Mouse (Mus musculus): ENCODE results near the gene E130218I03Rik. TPM values are rescaled to one million over a fixed set of nuclear protein-coding genes. Genes with fewer than 3 reads are reported as not detected.
"Not testable (repeated sequence)": the region's sequence is repeated elsewhere in the genome, so short reads cannot be mapped to it uniquely, and the experiment has no call there.

E130218I03Rik gene
- total RNA-seq, 2 experiments from 2014 or later = not detected

DNA sequence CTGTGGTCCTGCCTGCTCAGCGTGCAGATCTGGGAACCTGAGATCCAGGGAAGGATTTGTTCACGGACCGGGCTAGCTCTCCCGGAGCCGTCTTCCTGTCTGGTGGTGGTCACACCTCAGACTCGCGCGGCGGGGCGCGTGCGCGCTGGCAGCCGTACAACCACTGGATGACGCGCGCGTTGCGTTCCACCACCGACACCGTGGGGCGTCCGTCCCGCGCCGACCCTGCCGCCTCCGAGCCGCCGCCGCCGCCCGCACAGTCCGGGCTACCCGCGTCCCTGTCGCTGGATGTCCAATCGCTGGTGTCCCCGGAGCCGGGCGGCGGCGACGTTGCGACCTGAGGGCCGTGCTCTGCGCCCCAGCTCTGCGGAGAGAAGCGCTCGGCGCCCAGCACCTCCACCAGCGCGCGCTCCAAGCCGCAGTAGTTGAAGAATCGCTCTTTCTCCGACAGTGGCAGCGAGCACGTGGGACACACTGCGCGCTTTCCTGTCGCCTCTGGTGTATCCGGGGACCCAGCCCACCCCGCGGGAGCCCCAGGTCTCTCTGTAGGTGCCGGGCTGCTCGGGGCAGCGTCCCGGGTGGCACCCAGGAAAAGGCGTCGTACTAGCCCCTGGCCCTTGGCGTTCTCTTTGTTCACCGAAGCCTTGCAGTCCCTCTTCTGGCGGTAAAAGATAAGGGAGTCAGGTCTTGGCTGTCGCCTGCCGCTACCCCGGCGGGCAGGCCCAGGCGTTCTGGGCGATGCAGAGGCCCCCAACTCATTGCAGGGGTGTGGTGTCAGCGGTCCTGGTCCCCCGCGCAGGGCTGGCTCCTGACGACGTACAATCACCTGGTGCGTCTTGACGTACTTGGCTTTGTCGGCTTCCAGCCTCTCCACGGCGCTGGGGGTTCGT lies 8.0 kb downstream of the E130218I03Rik start:
- DNase-seq = peak; percentile 34 to 45

DNA sequence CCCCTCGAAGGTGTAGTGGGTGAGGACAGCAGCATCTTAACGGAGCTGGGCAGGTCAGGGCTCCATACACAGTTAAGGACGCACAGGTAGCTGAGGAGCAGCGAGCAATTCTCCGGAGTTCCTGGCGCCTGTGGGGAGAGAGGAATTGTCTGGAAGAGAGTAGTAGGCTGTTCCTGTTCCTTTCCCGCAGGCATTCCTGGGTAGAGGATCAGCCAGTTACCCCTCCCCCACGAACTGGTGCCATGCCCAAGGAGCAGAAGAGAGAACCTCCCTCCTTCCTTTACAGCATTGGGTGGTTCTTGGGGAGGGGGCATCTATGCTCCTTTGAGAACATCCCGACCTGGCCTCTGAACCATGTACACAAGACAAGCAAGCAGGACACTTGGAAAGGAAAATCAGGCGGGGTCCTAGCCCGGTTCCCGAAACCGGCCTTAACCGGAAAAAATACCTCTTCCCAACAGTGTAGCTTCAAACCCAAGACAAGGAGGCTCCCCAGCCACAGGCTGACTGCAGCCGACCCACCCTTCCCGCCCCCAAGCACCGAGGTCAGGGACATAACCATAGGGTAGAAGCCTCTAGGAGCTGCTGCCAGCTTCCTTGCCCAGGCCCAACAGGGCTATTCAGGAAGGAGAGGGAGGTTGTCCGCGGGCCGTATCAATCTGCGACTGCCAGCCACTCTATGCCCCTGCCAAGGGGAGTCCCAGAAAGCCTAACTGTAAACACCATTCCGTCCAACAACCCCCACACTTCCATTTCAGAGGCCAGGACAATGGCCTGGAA lies 8.9 kb downstream of the E130218I03Rik start:
- peak in 1 of 2 experiments; percentile 41 for DNase-seq

DNA sequence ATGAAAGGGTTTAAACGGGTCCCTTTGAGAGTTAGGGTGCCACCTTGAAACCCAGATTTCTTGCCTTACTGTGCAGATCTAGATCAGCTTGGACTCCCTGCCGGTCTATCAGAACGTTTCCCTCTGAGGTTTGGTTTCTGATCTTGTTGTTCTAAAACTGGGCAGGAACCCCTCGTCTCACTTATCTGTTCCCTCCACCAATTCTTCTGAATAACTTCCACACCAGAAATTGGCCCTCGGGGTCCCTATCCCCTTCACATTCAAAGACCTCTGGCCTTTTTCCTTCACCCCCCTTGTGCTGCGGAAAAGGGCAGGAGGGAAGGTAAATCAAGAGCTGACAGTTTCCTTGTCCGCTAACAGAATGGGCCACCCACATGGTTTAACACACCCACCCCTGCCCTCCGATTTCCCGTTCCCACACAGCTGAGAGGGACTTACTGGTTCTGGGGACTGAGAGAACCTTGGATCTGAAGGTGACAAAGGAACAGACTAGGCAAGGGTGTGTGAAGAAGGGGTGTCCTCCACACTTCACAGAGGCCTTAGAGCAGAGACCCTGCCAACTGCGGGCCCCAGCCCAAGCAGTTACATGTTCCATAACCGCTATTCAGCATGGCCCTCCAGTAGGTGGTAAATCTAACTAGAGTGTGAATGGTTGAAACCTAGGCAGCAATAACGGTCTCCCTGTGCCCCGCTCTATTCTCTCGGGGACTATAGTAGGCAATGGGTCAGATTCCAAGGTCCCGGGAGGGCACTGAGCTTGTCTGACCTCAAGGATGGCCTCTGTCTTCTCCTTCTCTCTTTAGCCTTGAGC lies 9.7 kb downstream of the E130218I03Rik start:
- DNase-seq = peak; percentile 20 to 55

DNA sequence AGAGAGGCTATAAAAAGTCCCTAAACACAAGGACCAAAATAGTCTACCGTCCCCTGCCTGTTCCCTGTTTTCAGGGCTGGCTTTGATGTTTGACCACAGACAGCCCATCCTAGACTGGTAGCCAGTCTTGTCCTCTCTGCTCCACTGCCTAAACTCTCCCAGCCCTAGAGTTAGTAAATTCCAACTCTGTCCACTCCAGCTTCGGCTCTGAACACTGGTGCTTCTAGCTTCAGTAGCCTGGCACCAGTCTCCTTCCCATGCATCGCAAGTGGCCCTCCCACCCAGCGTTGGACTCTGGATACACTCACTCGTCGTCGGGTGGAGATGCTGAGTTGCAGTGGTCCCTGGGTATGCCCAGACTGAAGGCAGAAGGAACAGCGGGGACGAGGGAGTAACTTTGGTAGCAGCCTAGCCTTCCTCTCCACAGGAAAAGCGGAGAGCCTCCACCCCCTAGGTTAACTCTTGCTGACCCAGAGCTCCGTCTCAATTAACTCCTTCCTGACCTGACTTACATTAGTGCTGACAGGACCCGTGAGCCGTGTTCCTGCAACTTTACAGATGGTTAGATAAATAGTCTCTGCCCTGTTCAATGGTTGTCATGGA lies 10.4 kb downstream of the E130218I03Rik start, which contains the start of gene Grrp1:
Gene Grrp1, minus strand, starts transcription at position 385 of the 603 bp plus-strand sequence.
- DNase-seq = peak; percentile 23 to 37

DNA sequence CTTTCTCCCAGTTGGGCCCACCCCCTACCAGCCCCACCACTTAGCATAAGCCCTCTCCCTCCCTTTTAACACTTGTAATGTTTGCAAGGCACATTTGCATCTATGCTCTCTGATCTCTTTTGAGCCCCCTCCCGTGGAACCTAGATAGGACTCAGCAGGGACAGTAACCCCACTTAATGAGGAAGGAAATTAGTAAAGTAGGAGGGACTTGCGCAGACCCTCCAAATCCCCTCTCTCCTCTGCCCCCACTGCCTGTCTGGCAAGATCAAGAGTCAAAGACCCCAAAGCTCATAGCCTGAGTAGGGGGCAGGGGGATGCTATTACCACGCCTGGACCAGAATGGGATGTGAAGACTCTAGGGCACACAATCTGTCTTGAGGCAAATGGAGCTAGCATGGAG lies 11.4 kb downstream of the E130218I03Rik start:
- DNase-seq = no peak

DNA sequence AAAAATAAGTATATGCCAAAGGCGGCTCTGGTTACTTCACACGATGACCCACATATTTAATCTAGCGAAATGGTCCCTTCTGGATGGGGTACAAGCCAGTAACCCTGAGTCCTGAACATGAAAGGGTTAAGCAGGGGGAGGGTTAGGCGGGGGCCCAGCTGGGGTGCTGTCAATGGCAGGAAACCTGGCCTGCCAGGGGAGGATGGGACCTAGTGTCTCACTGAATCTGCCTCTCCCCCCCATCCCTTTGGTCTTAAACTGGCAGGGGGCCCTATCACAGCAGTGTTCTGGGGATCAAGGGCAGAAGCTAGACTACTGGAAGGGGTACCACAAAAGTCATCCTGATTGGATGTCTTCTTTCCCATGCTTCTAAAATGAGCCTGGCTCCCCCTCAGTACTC lies 12.4 kb downstream of the E130218I03Rik start:
- peak; percentile 25 to 56 for DNase-seq

DNA sequence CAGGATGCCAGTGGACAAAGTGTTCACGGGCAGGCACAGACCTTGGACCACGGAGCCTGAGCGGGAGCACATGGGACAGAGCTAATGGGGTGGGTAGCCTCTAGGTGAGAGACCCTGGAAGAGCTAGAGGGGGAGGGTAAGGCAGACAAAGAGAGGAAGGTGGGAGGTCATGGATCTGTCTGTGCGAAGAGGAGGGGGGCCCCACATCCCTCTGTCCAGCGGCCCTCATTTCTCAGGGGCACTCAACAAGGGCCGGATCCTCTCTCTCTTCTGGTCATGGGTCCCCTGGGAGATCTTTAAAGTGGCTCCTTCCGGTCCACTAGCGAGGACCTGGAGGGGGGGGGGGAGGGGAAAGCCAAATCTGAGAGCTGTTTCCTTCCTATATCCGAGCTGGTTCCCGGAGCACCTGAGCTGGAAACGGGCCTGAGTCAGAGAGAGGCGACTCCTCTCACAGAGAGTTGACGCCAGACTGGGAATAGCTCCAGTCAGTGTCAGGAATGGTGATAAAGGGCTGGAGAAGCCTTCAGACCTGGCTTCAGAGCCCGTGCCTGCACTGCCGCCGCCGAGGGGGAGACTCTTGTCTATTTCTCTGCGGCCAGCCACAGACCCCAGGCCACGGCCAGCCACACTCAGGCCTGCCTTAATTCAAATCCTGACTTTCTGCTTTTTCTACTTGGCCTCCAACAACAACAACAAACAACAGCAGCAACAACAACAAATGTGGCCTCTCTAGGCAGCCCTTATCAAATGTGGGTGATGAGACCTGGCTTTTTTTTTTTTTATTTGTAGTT lies 13.1 kb downstream of the E130218I03Rik start:
- DNase-seq = peak; percentile 41 to 53

DNA sequence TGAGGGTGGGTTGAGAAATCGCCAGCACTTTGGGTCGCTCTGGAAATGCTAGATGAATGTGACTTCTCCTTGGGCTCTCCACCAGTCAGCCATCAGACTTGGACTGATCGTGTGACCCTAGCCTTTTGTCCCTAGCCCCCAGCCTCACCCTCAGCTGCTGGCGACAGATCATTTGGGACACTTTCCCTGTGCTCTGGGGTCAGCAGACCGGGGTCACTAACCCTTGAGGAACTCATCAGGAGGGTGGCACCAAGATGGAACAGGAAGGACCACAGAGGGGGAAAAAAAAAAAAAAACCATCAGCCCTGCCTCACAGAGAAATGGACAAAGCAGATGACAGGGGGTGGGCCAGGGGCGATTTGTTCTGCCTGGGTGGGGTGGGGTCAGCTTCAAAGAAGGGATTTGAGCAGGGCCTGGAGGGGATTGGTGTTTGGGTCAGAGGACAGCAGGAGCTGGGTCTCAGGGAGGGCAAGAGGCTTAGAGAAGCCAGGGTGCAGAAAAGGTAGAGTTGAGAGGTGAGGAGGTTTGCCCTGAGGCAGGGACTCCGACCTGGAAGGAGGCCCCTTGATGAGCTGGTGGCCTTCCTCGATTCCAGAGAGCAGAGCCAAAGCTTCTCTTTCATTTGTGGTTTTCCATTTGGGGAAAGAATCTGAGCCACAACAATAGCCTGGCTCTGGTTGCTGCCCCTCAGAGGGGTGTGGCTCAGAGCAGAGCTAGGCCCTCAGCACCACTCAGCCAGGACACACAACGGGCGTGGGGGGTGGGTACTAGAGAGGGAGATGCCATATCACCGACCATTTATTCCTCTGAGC lies 13.9 kb downstream of the E130218I03Rik start:
- no peak for DNase-seq

DNA sequence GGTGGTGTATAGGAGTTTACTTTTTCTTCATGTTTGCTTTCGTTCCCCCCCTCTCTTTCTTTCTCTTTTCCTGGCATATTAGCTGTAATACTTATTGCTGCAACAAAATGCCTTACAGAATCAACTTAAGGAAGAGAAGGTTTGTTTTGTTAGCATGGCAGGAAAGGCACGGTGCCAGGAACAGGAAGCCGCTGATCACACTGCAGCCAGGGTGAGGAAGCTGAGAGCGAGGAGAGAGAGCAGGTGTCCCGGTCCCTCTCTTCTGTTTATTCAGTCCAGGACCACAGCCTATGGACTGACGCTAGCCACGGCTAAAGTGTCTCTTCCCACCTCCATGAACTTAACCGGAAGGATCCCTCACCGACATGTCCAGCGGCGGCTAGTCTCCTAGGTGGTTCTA lies 14.9 kb downstream of the E130218I03Rik start:
- DNase-seq = no peak

DNA sequence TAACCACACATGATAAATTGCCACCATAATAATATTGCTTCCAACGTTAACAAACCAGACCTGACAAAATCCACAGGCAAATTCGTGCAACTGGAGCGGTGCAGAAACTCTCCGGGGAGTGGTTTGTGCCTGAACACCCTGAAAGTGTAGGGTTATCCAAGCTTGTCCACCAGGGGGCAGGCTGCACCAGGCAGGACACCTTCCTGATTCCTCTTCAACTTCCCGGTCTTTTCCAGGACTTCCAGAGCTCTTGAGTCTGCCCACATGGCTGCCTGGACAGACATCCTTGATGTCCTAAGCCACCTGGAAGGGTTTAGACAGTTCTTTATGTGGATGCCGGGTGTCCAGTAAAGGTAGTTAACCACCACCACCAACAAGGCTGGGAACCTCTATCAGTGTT lies 19.7 kb downstream of the E130218I03Rik start:
- DNase-seq = peak; percentile 74 to 88

DNA sequence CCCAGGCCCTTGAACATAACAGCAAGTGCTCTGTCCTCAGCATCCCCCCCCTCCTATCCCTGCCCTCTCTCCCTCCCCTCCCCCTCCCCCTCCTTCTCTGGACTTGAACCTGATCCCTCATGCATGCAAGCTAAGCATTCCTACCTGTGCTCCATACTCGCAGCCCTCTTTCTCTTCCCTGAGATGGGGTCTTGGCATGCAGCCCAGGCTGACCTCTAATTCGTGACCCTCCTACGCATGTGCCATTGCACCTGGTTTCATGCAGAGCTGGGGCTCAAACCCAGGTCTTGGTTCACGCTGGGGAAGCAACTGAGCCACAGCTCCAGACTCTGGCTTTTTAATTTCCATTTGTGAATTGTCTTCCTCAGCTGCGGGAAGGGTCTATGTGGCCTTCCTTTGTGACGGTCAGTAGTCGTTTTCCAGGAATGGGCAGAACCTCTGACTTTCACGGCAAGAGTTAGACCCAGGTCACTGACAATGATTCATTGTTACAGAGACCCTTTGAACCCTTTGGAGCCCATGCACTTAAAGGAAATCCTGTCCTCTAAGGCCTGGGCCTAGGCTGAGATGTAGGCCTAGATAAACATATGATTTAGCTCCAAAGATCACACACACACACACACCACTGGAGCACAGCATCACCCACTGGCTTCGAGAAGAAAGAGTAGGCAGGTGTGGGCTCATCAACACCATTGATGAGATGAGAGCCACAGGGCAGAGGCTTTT lies 22.6 kb downstream of the E130218I03Rik start:
- DNase-seq = no peak

DNA sequence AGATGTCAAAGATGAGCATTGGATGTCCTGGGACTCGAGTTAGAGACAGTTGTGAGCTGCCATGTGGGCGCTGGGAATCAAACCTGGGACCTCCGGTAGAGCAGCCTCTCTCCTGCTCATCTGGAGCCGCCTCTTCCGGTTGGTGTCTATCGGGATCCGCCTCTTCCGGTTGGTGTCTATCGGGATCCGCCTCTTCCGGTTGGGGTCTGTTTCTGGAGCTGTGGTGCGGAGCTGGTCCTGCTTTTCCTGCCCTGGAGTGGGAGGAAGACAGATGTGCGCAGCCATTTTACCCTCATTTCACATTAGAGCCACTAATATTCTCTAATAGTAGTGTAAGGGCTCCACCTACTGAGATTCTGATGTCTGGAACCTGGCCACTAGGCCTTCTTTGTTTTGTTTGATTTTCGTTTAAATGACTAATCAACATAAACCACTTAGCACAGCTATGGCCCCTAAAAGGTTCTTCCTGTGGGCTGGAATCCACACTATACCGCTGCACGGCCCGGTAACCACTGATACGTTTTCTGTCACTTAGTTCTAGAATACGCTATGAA lies 24.7 kb downstream of the E130218I03Rik start:
- DNase-seq = no peak

DNA sequence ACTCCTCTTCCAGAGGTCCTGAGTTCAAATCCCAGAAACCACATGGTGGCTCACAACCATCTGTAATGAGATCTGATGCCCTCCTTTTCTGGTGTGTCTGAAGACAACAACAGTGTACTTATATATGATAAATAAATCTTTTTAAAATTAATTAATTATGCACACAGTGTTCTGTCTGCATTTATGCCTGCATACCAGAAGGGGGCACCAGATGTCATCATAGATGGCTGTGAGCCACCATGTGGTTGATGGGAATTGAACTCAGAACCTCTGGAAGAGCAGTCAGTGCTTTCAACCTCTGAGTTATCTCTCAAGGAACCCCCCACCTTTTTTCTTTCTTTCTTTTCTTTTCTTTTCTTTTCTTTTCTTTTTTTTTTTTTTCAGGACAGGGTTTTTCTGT lies 26.2 kb downstream of the E130218I03Rik start:
- not testable (repeated sequence) for DNase-seq

DNA sequence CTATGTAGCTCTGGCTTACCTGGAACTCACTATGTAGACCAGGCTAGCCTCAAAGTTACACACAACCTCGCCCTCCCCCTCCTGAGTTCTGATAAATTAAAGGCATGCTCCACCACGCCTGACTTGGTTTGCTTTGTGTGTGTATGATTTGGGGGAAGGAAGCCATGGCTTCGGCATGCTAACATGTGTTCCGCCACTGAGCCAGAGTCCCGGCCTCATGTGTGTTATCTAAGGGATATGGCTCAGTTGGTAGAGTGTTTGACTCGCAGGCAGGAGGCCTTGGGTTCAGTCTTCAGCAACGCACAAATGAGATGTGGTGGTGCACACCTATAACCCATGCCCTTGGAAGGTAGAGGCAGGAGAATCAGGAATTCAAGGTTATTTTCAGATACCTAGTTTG lies 28.5 kb downstream of the E130218I03Rik start:
- no peak for DNase-seq

DNA sequence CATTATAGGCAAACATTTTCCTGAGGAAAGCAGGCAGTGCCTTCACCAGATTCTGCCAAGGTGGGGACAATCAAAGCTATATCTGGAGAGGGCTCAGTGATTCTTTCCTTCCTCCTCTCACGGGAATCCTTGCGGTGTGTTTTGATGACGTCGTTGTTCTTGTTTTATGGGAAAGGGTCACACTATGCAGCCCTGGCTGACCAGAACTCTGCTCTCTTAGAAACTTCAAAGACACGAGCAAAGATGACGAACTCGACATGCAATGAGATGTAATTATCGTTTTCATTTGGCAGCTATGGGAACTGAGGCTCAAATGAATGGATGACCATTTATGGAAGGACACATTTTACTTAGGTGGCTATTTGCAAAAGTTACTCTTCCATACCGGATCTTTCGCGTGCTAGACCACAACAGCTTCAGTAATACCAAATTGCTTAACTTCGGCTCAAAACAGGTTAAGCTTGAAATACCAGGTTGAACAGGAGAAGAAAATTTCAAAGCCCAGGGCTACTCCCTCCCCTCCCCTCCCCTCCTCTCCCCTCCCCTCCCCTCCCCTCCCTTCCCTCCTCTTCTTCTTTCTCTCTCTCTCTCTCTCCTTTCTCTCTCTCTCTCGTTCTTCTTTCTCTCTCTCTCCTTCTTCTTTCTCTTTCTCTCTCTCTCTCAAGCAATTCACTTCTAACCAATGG lies 29.4 kb downstream of the E130218I03Rik start:
- DNase-seq = no peak

DNA sequence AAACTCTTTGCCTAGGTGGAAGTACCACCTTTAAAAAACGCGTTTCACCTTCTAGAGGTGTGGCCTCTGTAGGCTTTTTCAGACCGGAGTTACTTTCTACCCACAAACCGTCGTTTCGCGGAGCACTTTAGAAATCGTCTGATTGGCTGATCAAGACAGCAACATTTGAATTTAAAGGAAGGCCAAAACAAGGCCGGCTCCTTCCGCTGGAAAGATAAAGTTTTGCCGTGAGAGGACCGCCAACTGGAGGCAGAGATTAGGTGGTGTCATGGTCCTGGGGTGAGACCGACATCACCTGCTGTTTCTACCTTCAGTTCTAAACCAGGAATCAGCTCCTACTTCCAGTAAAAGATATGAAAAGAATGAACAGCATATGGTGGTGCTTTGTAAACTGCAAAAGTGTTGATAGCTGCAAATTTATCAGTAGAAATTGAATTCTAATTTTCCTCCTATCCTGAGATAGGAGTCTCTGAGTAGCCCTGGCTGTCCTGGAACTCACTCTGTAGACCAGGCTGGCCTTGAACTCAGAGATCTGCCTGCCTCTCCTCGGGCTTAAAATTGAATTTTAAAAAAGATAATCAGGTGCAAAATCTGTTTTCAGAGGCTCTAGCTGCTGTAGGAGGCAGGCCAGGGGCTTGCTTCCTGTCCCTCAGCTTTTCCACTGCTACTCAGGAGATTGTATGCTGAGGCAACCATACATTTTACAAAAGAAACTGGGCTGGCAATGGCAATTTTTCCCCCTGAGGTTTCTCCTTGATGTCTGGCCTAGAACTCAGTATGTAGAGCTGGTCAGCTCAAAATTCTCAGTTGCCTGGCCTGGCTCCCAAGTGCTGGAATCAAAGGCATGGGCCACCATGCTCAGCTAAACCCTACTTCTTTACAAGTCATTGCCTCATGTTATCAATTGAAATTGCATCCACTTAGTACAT lies 30.2 kb downstream of the E130218I03Rik start:
- peak in 1 of 2 experiments; percentile 28 for DNase-seq

DNA sequence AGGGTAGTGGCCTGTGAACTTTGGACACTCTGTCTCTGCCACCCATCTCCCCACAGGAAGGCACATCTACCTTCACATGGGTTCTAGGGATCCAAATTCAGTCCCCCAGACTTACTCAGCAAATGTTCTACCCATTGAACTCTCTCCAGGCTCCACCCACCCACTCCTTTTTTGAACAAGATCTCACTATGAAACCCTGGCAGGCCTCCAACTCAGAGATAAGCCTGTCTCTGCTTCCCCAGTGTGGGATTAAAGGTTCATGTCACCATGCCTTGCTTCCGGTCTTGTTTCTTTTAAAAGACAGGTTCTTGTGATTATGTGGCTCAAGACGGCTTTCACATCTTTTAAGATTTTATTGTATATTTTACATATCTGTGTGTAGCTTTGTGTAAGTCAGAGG lies 41.5 kb downstream of the E130218I03Rik start:
- no peak for DNase-seq
